Mouse (Mus musculus): ENCODE data around the gene Vmac. TPM values are rescaled to one million over a fixed set of nuclear protein-coding genes. Genes with fewer than 3 reads are reported as not detected.

The Vmac gene
- polyA plus RNA-seq, 1 experiment from 2014 or later = 21.3 TPM

- WGBS = 38% methylated on average over 6 of the region's 6 CpGs
- H3K4me1 ChIP-seq = peaks cover 42% of the 10 kb centered on the region
Measured at GRCm38 (mm10) chr17:56729151-56729550, 11.3 kb upstream of the Vmac start.

GRCm38 (mm10) chr17:56728117-56728516 lies 10.3 kb upstream of the Vmac start:
- H3K9ac ChIP-seq = 0 out of 2 replicates have a peak overlapping the region, but pooled peaks have one; percentile 1
- H3K9me3 ChIP-seq = no peaks in the 10 kb centered on the region
- H3K27ac ChIP-seq = no peak overlapping the region
- ATAC-seq (ENCODE audit: low FRiP score, low read depth) = no peak
- no peak overlapping the region for H3K4me3 ChIP-seq
- WGBS = 14% methylated on average over 12 of the region's 12 CpGs
- no peaks in the 10 kb centered on the region for H3K27me3 ChIP-seq
- 0 out of 2 replicates have a peak overlapping the region, but pooled peaks have one; percentile 11 for H3K4me2 ChIP-seq (replicated peaks)
- H3K36me3 ChIP-seq = peaks cover 18% of the 10 kb centered on the region
- H3K4me1 ChIP-seq = peaks cover 53% of the 10 kb centered on the region

More at GRCm38 (mm10) chr17:56729151-56729550, 11.3 kb upstream of the Vmac start:
- peaks cover 8% of the 10 kb centered on the region; the same call in 1 of the 2 replicates for H3K36me3 ChIP-seq
- H3K9me3 ChIP-seq = no peaks in the 10 kb centered on the region
- no peaks in the 10 kb centered on the region for H3K27me3 ChIP-seq
- H3K4me3 ChIP-seq = no peak overlapping the region
- no peak for ATAC-seq (ENCODE audit: low FRiP score, low read depth)
- no peak overlapping the region for H3K27ac ChIP-seq
- no peak overlapping the region for H3K4me2 ChIP-seq (replicated peaks)
- no peak overlapping the region for H3K9ac ChIP-seq

- ATAC-seq (ENCODE audit: low FRiP score, low read depth) = no peak
- Histone ChIP-seq H3K27me3 (no peaks in the 10 kb centered on the region), H3K4me2 (replicated peaks) (0 out of 2 replicates have a peak overlapping the region, but pooled peaks have one; percentile 11), H3K4me3 (no peak overlapping the region), H3K4me1 (peaks cover 57% of the 10 kb centered on the region), H3K27ac (peak overlapping the region; percentile 44), H3K36me3 (peaks cover 23% of the 10 kb centered on the region), H3K9me3 (no peaks in the 10 kb centered on the region), H3K9ac (0 out of 2 replicates have a peak overlapping the region, but pooled peaks have one; percentile 13)
- 8% methylated on average over 12 of the region's 12 CpGs for WGBS
Measured at GRCm38 (mm10) chr17:56727659-56728058, 9.8 kb upstream of the Vmac start.

- Histone ChIP-seq H3K27ac (peak overlapping the region; percentile 44), H3K27me3 (no peaks in the 10 kb centered on the region), H3K9ac (peak overlapping the region; percentile 21; the same call in 1 of the 2 replicates), H3K4me2 (replicated peaks) (peak overlapping the region; percentile 2; the same call in 1 of the 2 replicates), H3K36me3 (peaks cover 28% of the 10 kb centered on the region), H3K9me3 (no peaks in the 10 kb centered on the region), H3K4me1 (peaks cover 63% of the 10 kb centered on the region), H3K4me3 (no peak overlapping the region)
- ATAC-seq (ENCODE audit: low FRiP score, low read depth) = 0 out of 2 replicates have a peak, but pooled peaks have one; percentile 13
- WGBS = 3% methylated on average over 7 of the region's 7 CpGs
Measured at GRCm38 (mm10) chr17:56727029-56727649, 9.3 kb upstream of the Vmac start.

GRCm38 (mm10) chr17:56723419-56724161 lies 5.8 kb upstream of the Vmac start:
- H3K9me3 ChIP-seq = no peaks in the 10 kb centered on the region
- peak overlapping the region; percentile 28; the same call in 1 of the 2 replicates for H3K4me2 ChIP-seq (replicated peaks)
- peak; percentile 57 for ATAC-seq (ENCODE audit: low FRiP score, low read depth)
- WGBS = 69% methylated on average over 11 of the region's 11 CpGs
- 0 out of 2 replicates have a peak overlapping the region, but pooled peaks have one; percentile 0 for H3K4me3 ChIP-seq
- peaks cover 45% of the 10 kb centered on the region for H3K36me3 ChIP-seq
- H3K27me3 ChIP-seq = no peaks in the 10 kb centered on the region
- peak overlapping the region; percentile 69 for H3K27ac ChIP-seq
- peaks cover 71% of the 10 kb centered on the region for H3K4me1 ChIP-seq
- H3K9ac ChIP-seq = peak overlapping the region; percentile 53; the same call in 1 of the 2 replicates

- Histone ChIP-seq H3K4me1 (peaks cover 66% of the 10 kb centered on the region), H3K27me3 (no peaks in the 10 kb centered on the region), H3K9ac (peak overlapping the region; percentile 53), H3K4me3 (no peak overlapping the region), H3K4me2 (replicated peaks) (no peak overlapping the region; the same call in 1 of the 2 replicates), H3K27ac (peak overlapping the region; percentile 58), H3K36me3 (peaks cover 45% of the 10 kb centered on the region), H3K9me3 (no peaks in the 10 kb centered on the region)
- WGBS = 30% methylated on average over 5 of the region's 5 CpGs
- no peak for ATAC-seq (ENCODE audit: low FRiP score, low read depth)
Measured at GRCm38 (mm10) chr17:56722441-56722840, 4.6 kb upstream of the Vmac start.

- under 1% methylated on average over 55 of the region's 55 CpGs for whole genome bisulfite sequencing
- H3K4me2 ChIP-seq (replicated peaks) = peak overlapping the region; percentile 80
Measured at GRCm38 (mm10) chr17:56716655-56717362, 1.0 kb downstream of the Vmac start.

GRCm38 (mm10) chr17:56715914-56716654 lies 1.7 kb downstream of the Vmac start:
- Histone ChIP-seq H3K36me3 (peaks cover 41% of the 10 kb centered on the region), H3K4me2 (replicated peaks) (peak overlapping the region; percentile 80), H3K27ac (peak overlapping the region; percentile 80), H3K27me3 (no peaks in the 10 kb centered on the region), H3K9me3 (no peaks in the 10 kb centered on the region), H3K4me3 (peak overlapping the region; percentile 67), H3K4me1 (peaks cover 35% of the 10 kb centered on the region), H3K9ac (peak overlapping the region; percentile 84)
- ATAC-seq (ENCODE audit: low FRiP score, low read depth) = no peak
- WGBS = 26% methylated on average over 22 of the region's 22 CpGs

More at GRCm38 (mm10) chr17:56716655-56717362, 1.0 kb downstream of the Vmac start:
- H3K27me3 ChIP-seq = no peaks in the 10 kb centered on the region
- peaks cover 41% of the 10 kb centered on the region for H3K36me3 ChIP-seq
- peak; percentile 95 for ATAC-seq (ENCODE audit: low FRiP score, low read depth)
- peaks cover 37% of the 10 kb centered on the region for H3K4me1 ChIP-seq
- peak overlapping the region; percentile 89 for H3K9ac ChIP-seq
- H3K9me3 ChIP-seq = no peaks in the 10 kb centered on the region
- H3K27ac ChIP-seq = peak overlapping the region; percentile 80
- peak overlapping the region; percentile 67 for H3K4me3 ChIP-seq

GRCm38 (mm10) chr17:56715360-56715759 lies 2.5 kb downstream of the Vmac start:
- Histone ChIP-seq H3K36me3 (peaks cover 45% of the 10 kb centered on the region), H3K9ac (peak overlapping the region; percentile 84; the same call in 1 of the 2 replicates), H3K4me3 (peak overlapping the region; percentile 67), H3K27ac (no peak overlapping the region), H3K9me3 (no peaks in the 10 kb centered on the region), H3K4me1 (peaks cover 34% of the 10 kb centered on the region), H3K27me3 (no peaks in the 10 kb centered on the region), H3K4me2 (replicated peaks) (peak overlapping the region; percentile 80)
- no peak for ATAC-seq (ENCODE audit: low FRiP score, low read depth)
- WGBS = 60% methylated on average over 11 of the region's 11 CpGs

GRCm38 (mm10) chr17:56709708-56710107 lies 8.1 kb downstream of the Vmac start:
- WGBS = 76% methylated on average over 3 of the region's 3 CpGs
- Histone ChIP-seq H3K9me3 (no peaks in the 10 kb centered on the region), H3K27me3 (no peaks in the 10 kb centered on the region), H3K9ac (no peak overlapping the region), H3K4me1 (no peaks in the 10 kb centered on the region), H3K27ac (no peak overlapping the region), H3K36me3 (peaks cover 94% of the 10 kb centered on the region), H3K4me2 (replicated peaks) (no peak overlapping the region), H3K4me3 (no peak overlapping the region)
- no peak for ATAC-seq (ENCODE audit: low FRiP score, low read depth)

GRCm38 (mm10) chr17:56708692-56709091 lies 9.1 kb downstream of the Vmac start:
- peaks cover 99% of the 10 kb centered on the region for H3K36me3 ChIP-seq
- no peaks in the 10 kb centered on the region for H3K27me3 ChIP-seq
- no peak overlapping the region for H3K27ac ChIP-seq
- no peaks in the 10 kb centered on the region for H3K9me3 ChIP-seq
- H3K4me2 ChIP-seq (replicated peaks) = no peak overlapping the region
- no peak overlapping the region for H3K4me3 ChIP-seq
- WGBS = 90% methylated on average over 4 of the region's 4 CpGs
- no peaks in the 10 kb centered on the region for H3K4me1 ChIP-seq
- H3K9ac ChIP-seq = no peak overlapping the region
- ATAC-seq (ENCODE audit: low FRiP score, low read depth) = no peak

Data from limb, embryonic 13.5 days (tissue).